Mouse (Mus musculus) stomach, postnatal 0 days (tissue): ENCODE data around the gene Il23a. TPM values are rescaled to one million over a fixed set of nuclear protein-coding genes. Genes with fewer than 3 reads are reported as not detected.
"Not testable (repeated sequence)": the region's sequence is repeated elsewhere in the genome, so short reads cannot be mapped to it uniquely, and the experiment has no call there.

Experiments used
- ATAC-seq: fragments of 200-750 bp; cut with Nextera tagmentation; 2 replicates; pipeline ENCODE4 v1.8.0; 2017; ENCODE audit not compliant: low FRiP score, low TSS enrichment
- DNase-seq: peaks from one replicate; pipeline ENCODE4 v3.0.0-alpha.2; 2016; ENCODE audit warnings: low spot score
- H3K27ac ChIP-seq: fragments of 300-500 bp; sonication (generic); replicated peaks from 2 replicates; pipeline ENCODE4 v1.5.1; 2014; ENCODE audit warnings: mild to moderate bottlenecking, control low read depth
- H3K27me3 ChIP-seq: fragments of 300-500 bp; sonication (generic); 2 replicates; pipeline ENCODE4 v1.6.1; 2014; ENCODE audit warnings: low read length; ENCODE audit not compliant: control insufficient read depth, insufficient read depth
- H3K36me3 ChIP-seq: fragments of 300-500 bp; sonication (generic); 2 replicates; pipeline ENCODE4 v1.6.1; 2014; ENCODE audit warnings: low read length, mixed read lengths; ENCODE audit not compliant: control insufficient read depth, insufficient read depth
- H3K4me1 ChIP-seq: fragments of 300-500 bp; sonication (generic); replicated peaks from 2 replicates; pipeline ENCODE4 v1.6.1; 2014; ENCODE audit warnings: antibody characterized with exemption; ENCODE audit not compliant: control insufficient read depth, insufficient read depth
- H3K4me2 ChIP-seq: fragments of 300-500 bp; sonication (generic); replicated peaks from 2 replicates; pipeline ENCODE4 v1.6.1; 2014; ENCODE audit warnings: low read depth, mild to moderate bottlenecking, control low read depth, moderate library complexity
- H3K4me3 ChIP-seq: fragments of 300-500 bp; sonication (generic); 2 replicates; pipeline ENCODE4 v1.5.1; 2014; ENCODE audit warnings: low read depth, low read length, control low read depth
- H3K9ac ChIP-seq: fragments of 300-500 bp; sonication (generic); 2 replicates; pipeline ENCODE4 v1.6.1; 2014; ENCODE audit warnings: mild to moderate bottlenecking, low read length, control low read depth, mixed read lengths
- H3K9me3 ChIP-seq: fragments of 300-500 bp; sonication (generic); 2 replicates; pipeline ENCODE4 v1.6.1; 2016; ENCODE audit warnings: low read length; ENCODE audit not compliant: control insufficient read depth
- CTCF ChIP-seq: IDR thresholded peaks from 2 replicates; pipeline ENCODE4 v1.5.1; 2016; ENCODE audit warnings: antibody characterized with exemption, low read depth, mild to moderate bottlenecking, moderate library complexity
- EP300 ChIP-seq: optimal IDR thresholded peaks from 2 replicates; pipeline ENCODE3; 2016; ENCODE audit warnings: antibody characterized with exemption
- WGBS: fragments of 180-500 bp; shearing (Covaris S2); extraction: QIAGEN DNeasy Blood & Tissue Kit; methylation state at CpG from one replicate; pipeline ENCODE4 v1.1.7; 2014; 5-methylcytosine and 5-hydroxymethylcytosine counted together
- polyA plus RNA-seq: library from polyadenylated mRNA; unstranded; fragments of >200 nt; fragmentation: Nextera tagmentation; extraction: Ambion mirVana; gene quantifications from 2 replicates; pipeline ENCODE4 v1.2.1, GENCODE M21; 2015

The Il23a gene
- polyA plus RNA-seq, 1 experiment from 2014 or later, result 0.35 TPM

DNA sequence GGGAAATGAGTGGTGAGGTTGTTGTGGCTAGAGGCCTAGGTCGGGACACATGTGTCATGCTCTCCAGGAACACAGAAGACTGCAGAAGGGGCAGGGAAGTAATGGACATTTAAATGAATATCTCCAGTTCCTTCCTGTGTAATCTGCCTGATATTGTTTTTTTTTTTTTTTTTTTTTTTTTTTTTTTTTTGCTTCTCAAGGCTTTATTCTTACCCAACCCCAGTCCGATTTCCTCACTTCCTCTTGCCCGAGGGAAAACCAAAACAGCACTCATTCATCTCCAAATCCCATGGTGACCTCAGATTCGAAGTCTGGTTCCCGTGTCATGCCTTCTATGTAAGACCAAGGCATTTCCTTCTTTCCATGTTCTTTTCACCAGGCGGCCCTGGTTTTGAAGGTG lies 309 bp downstream of the Il23a start:
- Histone ChIP-seq H3K9me3 (no peaks in the 10 kb centered on the region), H3K36me3 (no peaks in the 10 kb centered on the region), H3K27ac (no peak overlapping the region), H3K4me3 (no peak overlapping the region), H3K27me3 (no peaks in the 10 kb centered on the region), H3K9ac (no peak overlapping the region; the same call in 1 of the 2 replicates), H3K4me2 (no peak overlapping the region), H3K4me1 (no peaks in the 10 kb centered on the region)
- ATAC-seq (no peak), DNase-seq (no peak)
- TF ChIP-seq CTCF, result no peak
- TF ChIP-seq EP300, result no peak
- 54% methylated on average over 6 of the region's 6 CpGs for WGBS

GRCm38 (mm10) chr10:128297622-128298021 lies 930 bp downstream of the Il23a start:
- no peak overlapping the region for H3K4me2 ChIP-seq
- TF ChIP-seq EP300 (no peak), CTCF (no peak)
- WGBS, result 52% methylated on average over 11 of the region's 11 CpGs
- no peaks in the 10 kb centered on the region for H3K4me1 ChIP-seq
- no peak overlapping the region for H3K9ac ChIP-seq
- no peaks in the 10 kb centered on the region for H3K27me3 ChIP-seq
- peak; percentile 48 for ATAC-seq
- H3K4me3 ChIP-seq, result no peak overlapping the region
- peak; percentile 52 for DNase-seq
- 0 out of 2 replicates have a peak, but pooled peaks cover 2% of the 10 kb centered on the region for H3K36me3 ChIP-seq
- peak overlapping the region; percentile 13; the same call in 1 of the 2 replicates for H3K27ac ChIP-seq
- H3K9me3 ChIP-seq, result no peaks in the 10 kb centered on the region

DNA sequence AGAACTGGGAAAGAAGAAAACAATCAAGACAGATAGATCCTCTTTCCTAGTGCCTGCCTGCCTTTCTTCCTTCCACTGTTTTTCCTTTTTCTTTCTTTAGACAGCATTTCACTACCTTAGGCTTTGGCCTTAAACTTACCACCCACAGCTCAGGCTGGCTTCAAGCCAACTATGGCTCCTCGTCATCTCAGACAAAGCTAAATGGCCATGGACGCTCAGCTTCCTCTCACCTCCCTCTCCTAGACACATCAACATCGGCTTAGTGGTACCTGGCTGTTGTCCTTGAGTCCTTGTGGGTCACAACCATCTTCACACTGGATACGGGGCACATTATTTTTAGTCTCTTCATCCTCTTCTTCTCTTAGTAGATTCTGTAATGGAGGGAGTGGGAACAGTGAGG lies 1.3 kb downstream of the Il23a start:
- peak overlapping the region; percentile 13; the same call in 1 of the 2 replicates for H3K27ac ChIP-seq
- H3K4me3 ChIP-seq, result no peak overlapping the region
- no peak for DNase-seq

DNA sequence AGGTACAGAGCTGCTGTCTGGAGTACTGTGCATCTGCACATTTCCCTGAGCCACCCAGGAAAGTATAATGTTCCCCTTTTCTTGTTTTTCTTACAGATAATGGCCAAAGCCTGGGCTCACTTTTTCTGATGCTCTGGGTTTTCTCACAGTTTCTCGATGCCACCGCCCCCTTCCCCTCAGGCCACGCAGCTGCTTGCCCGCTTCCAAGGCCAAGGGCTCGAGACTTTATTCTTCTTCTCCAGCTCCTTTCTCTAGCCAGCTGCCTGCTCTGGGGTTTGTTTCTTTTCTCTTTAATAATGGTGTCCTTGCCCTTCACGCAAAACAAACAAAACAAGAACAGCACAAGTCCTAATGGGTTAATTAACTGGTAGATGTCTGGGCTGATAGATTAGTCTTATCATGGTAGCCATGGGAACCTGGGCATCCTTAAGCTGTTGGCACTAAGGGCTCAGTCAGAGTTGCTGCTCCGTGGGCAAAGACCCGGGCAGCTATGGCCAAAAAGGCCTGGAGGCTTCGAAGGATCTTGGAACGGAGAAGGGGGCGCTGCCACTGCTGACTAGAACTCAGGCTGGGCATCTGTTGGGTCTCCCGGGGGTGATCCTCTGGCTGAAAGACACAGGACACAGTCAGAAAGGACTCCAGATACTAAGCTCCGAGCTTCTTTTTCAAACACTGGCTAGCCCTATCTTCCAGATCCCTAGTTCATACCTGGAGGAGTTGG lies 2.0 kb downstream of the Il23a start:
- ATAC-seq (no peak), DNase-seq (no peak)
- Histone ChIP-seq H3K4me2 (no peak overlapping the region), H3K9ac (no peak overlapping the region), H3K36me3 (peaks cover 9% of the 10 kb centered on the region; the same call in 1 of the 2 replicates), H3K4me3 (no peak overlapping the region), H3K27me3 (no peaks in the 10 kb centered on the region), H3K27ac (no peak overlapping the region), H3K9me3 (no peaks in the 10 kb centered on the region), H3K4me1 (no peaks in the 10 kb centered on the region)
- 73% methylated on average over 13 of the region's 13 CpGs for WGBS
- TF ChIP-seq EP300 (no peak), CTCF (no peak)

More for the DNA sequence above, 1.3 kb downstream of the Il23a start:
- no peaks in the 10 kb centered on the region for H3K27me3 ChIP-seq
- no peaks in the 10 kb centered on the region for H3K4me1 ChIP-seq
- no peak overlapping the region for H3K4me2 ChIP-seq
- H3K9me3 ChIP-seq, result no peaks in the 10 kb centered on the region
- H3K9ac ChIP-seq, result no peak overlapping the region
- no peak for ATAC-seq
- 0 out of 2 replicates have a peak, but pooled peaks cover 4% of the 10 kb centered on the region for H3K36me3 ChIP-seq
- no peak for TF ChIP-seq CTCF
- TF ChIP-seq EP300, result no peak
- WGBS, result 53% methylated on average over 4 of the region's 4 CpGs

GRCm38 (mm10) chr10:128290594-128290993 lies 8.0 kb downstream of the Il23a start:
- H3K9ac ChIP-seq, H3K27ac ChIP-seq, H3K27me3 ChIP-seq, H3K4me3 ChIP-seq, H3K4me1 ChIP-seq, H3K9me3 ChIP-seq, ATAC-seq, DNase-seq, H3K4me2 ChIP-seq: not testable (repeated sequence)
- peaks cover 23% of the 10 kb centered on the region; the same call in 1 of the 2 replicates for H3K36me3 ChIP-seq
- 100% methylated on average over 1 of the region's 1 CpGs for WGBS
